Mouse (Mus musculus) midbrain, embryonic 12.5 days (tissue): ENCODE measurements around the gene Cldn10. TPM values are rescaled to one million over a fixed set of nuclear protein-coding genes. Genes with fewer than 3 reads are reported as not detected.
A peak's percentile ranks its signal among the peaks of the same experiment; 100 is the strongest.

Experiments used
- ATAC-seq: fragments of 200-750 bp; cut with Nextera tagmentation; 2 replicates; pipeline ENCODE4 v1.8.0; 2017; ENCODE audit warnings: low read depth, moderate TSS enrichment, moderate library complexity; ENCODE audit not compliant: low FRiP score
- H3K27ac ChIP-seq: fragments of 300-500 bp; sonication (generic); replicated peaks from 2 replicates; pipeline ENCODE4 v1.5.1; 2016; ENCODE audit warnings: mild to moderate bottlenecking
- H3K27me3 ChIP-seq: fragments of 300-500 bp; sonication (generic); 2 replicates; pipeline ENCODE4 v1.6.1; 2016; ENCODE audit warnings: mild to moderate bottlenecking
- H3K36me3 ChIP-seq: fragments of 300-500 bp; sonication (generic); 2 replicates; pipeline ENCODE4 v1.6.1; 2016
- H3K4me1 ChIP-seq: fragments of 300-500 bp; sonication (generic); 2 replicates; pipeline ENCODE4 v1.6.1; 2016
- H3K4me2 ChIP-seq: fragments of 300-500 bp; sonication (generic); replicated peaks from 2 replicates; pipeline ENCODE4 v1.6.1; 2016; ENCODE audit warnings: mild to moderate bottlenecking, moderate library complexity
- H3K4me3 ChIP-seq: fragments of 300-500 bp; sonication (generic); 2 replicates; pipeline ENCODE4 v1.5.1; 2016; ENCODE audit warnings: mild to moderate bottlenecking
- H3K9ac ChIP-seq: fragments of 300-500 bp; sonication (generic); replicated peaks from 2 replicates; pipeline ENCODE4 v1.6.1; 2016; ENCODE audit warnings: mild to moderate bottlenecking, moderate library complexity
- H3K9me3 ChIP-seq: fragments of 300-500 bp; sonication (generic); 2 replicates; pipeline ENCODE4 v1.6.1; 2016; ENCODE audit warnings: mild to moderate bottlenecking
- WGBS: fragments of 180-500 bp; shearing (Covaris S2); methylation state at CpG from one replicate; pipeline ENCODE4 v1.1.7; 2016; 5-methylcytosine and 5-hydroxymethylcytosine counted together
- polyA plus RNA-seq: library from polyadenylated mRNA; unstranded; fragments of >200 nt; fragmentation: Nextera tagmentation; extraction: Ambion mirVana; gene quantifications from 2 replicates; pipeline ENCODE4 v1.2.1, GENCODE M21; 2016

Cldn10 gene
- polyA plus RNA-seq, 1 experiment from 2014 or later = 0.85 TPM

- no peak overlapping the region for H3K27ac ChIP-seq
- no peak overlapping the region for H3K9ac ChIP-seq
- H3K9me3 ChIP-seq = no peaks in the 10 kb centered on the region
- peaks cover 20% of the 10 kb centered on the region for H3K27me3 ChIP-seq
- no peaks in the 10 kb centered on the region for H3K36me3 ChIP-seq
- no peak for ATAC-seq
- no peaks in the 10 kb centered on the region for H3K4me1 ChIP-seq
- 76% methylated on average over 7 of the region's 7 CpGs for WGBS
- no peak overlapping the region for H3K4me2 ChIP-seq
- no peak overlapping the region for H3K4me3 ChIP-seq
Measured at GRCm38 (mm10) chr14:118765951-118766350, 21.8 kb upstream of the Cldn10 start.

- no peak overlapping the region for H3K4me2 ChIP-seq
- no peaks in the 10 kb centered on the region for H3K9me3 ChIP-seq
- H3K27ac ChIP-seq = no peak overlapping the region
- H3K27me3 ChIP-seq = peaks cover 20% of the 10 kb centered on the region
- H3K4me1 ChIP-seq = no peaks in the 10 kb centered on the region
- H3K9ac ChIP-seq = no peak overlapping the region
- ATAC-seq = no peak
- WGBS = 79% methylated on average over 5 of the region's 5 CpGs
- no peaks in the 10 kb centered on the region for H3K36me3 ChIP-seq
- H3K4me3 ChIP-seq = no peak overlapping the region
Measured at GRCm38 (mm10) chr14:118766368-118766767, 21.3 kb upstream of the Cldn10 start.

- Histone ChIP-seq H3K27ac (no peak overlapping the region), H3K9me3 (no peaks in the 10 kb centered on the region), H3K4me1 (no peaks in the 10 kb centered on the region), H3K4me3 (no peak overlapping the region), H3K27me3 (peaks cover 20% of the 10 kb centered on the region), H3K9ac (no peak overlapping the region), H3K36me3 (no peaks in the 10 kb centered on the region), H3K4me2 (no peak overlapping the region)
- ATAC-seq = peak; percentile 74
- WGBS = 37% methylated on average over 14 of the region's 14 CpGs
Measured at GRCm38 (mm10) chr14:118767673-118768353, 19.9 kb upstream of the Cldn10 start.

- H3K27ac ChIP-seq = no peak overlapping the region
- no peaks in the 10 kb centered on the region for H3K9me3 ChIP-seq
- no peak overlapping the region for H3K4me2 ChIP-seq
- no peaks in the 10 kb centered on the region for H3K36me3 ChIP-seq
- no peak; the same call in 1 of the 2 replicates for ATAC-seq
- H3K9ac ChIP-seq = no peak overlapping the region
- WGBS = 57% methylated on average over 17 of the region's 17 CpGs
- peaks cover 20% of the 10 kb centered on the region for H3K27me3 ChIP-seq
- H3K4me1 ChIP-seq = no peaks in the 10 kb centered on the region
- no peak overlapping the region for H3K4me3 ChIP-seq
Measured at GRCm38 (mm10) chr14:118768354-118768713, 19.4 kb upstream of the Cldn10 start.

- Histone ChIP-seq H3K4me2 (no peak overlapping the region), H3K27ac (no peak overlapping the region), H3K9me3 (no peaks in the 10 kb centered on the region), H3K9ac (no peak overlapping the region), H3K4me1 (no peaks in the 10 kb centered on the region), H3K4me3 (no peak overlapping the region), H3K27me3 (peaks cover 13% of the 10 kb centered on the region), H3K36me3 (no peaks in the 10 kb centered on the region)
- no peak for ATAC-seq
- 90% methylated on average over 3 of the region's 3 CpGs for WGBS
Measured at GRCm38 (mm10) chr14:118773668-118774067, 14.0 kb upstream of the Cldn10 start.

GRCm38 (mm10) chr14:118774507-118775428 lies 12.9 kb upstream of the Cldn10 start:
- no peak overlapping the region for H3K9ac ChIP-seq
- no peak overlapping the region for H3K4me2 ChIP-seq
- H3K4me1 ChIP-seq = no peaks in the 10 kb centered on the region
- 82% methylated on average over 12 of the region's 12 CpGs for WGBS
- H3K36me3 ChIP-seq = no peaks in the 10 kb centered on the region
- H3K9me3 ChIP-seq = no peaks in the 10 kb centered on the region
- no peak overlapping the region for H3K27ac ChIP-seq
- ATAC-seq = no peak
- H3K27me3 ChIP-seq = 0 out of 2 replicates have a peak, but pooled peaks cover 3% of the 10 kb centered on the region
- no peak overlapping the region for H3K4me3 ChIP-seq

- Histone ChIP-seq H3K9me3 (no peaks in the 10 kb centered on the region), H3K4me2 (no peak overlapping the region), H3K4me3 (no peak overlapping the region), H3K36me3 (no peaks in the 10 kb centered on the region), H3K27me3 (0 out of 2 replicates have a peak, but pooled peaks cover 3% of the 10 kb centered on the region), H3K27ac (no peak overlapping the region), H3K4me1 (no peaks in the 10 kb centered on the region), H3K9ac (no peak overlapping the region)
- WGBS = 100% methylated on average over 1 of the region's 1 CpGs
- ATAC-seq = 0 out of 2 replicates have a peak, but pooled peaks have one; percentile 23
Measured at GRCm38 (mm10) chr14:118775554-118775953, 12.2 kb upstream of the Cldn10 start.

- Histone ChIP-seq H3K4me1 (no peaks in the 10 kb centered on the region), H3K9me3 (no peaks in the 10 kb centered on the region), H3K27me3 (0 out of 2 replicates have a peak, but pooled peaks cover 3% of the 10 kb centered on the region), H3K36me3 (no peaks in the 10 kb centered on the region), H3K4me3 (no peak overlapping the region), H3K9ac (no peak overlapping the region), H3K4me2 (no peak overlapping the region), H3K27ac (no peak overlapping the region)
- ATAC-seq = 0 out of 2 replicates have a peak, but pooled peaks have one; percentile 41
- 73% methylated on average over 2 of the region's 2 CpGs for WGBS
Measured at GRCm38 (mm10) chr14:118776372-118776771, 11.3 kb upstream of the Cldn10 start.

GRCm38 (mm10) chr14:118777478-118777877 lies 10.2 kb upstream of the Cldn10 start:
- H3K4me2 ChIP-seq = no peak overlapping the region
- H3K27me3 ChIP-seq = 0 out of 2 replicates have a peak, but pooled peaks cover 3% of the 10 kb centered on the region
- no peak overlapping the region for H3K9ac ChIP-seq
- no peak overlapping the region for H3K4me3 ChIP-seq
- H3K9me3 ChIP-seq = no peaks in the 10 kb centered on the region
- WGBS = 92% methylated on average over 4 of the region's 4 CpGs
- ATAC-seq = no peak
- H3K27ac ChIP-seq = no peak overlapping the region
- H3K36me3 ChIP-seq = no peaks in the 10 kb centered on the region
- H3K4me1 ChIP-seq = no peaks in the 10 kb centered on the region

GRCm38 (mm10) chr14:118781601-118782000 lies 6.1 kb upstream of the Cldn10 start:
- Histone ChIP-seq H3K27ac (no peak overlapping the region), H3K9me3 (no peaks in the 10 kb centered on the region), H3K4me2 (no peak overlapping the region), H3K4me3 (no peak overlapping the region), H3K36me3 (no peaks in the 10 kb centered on the region), H3K27me3 (0 out of 2 replicates have a peak, but pooled peaks cover 1% of the 10 kb centered on the region), H3K9ac (no peak overlapping the region), H3K4me1 (0 out of 2 replicates have a peak, but pooled peaks cover 3% of the 10 kb centered on the region)
- ATAC-seq = no peak
- 88% methylated on average over 7 of the region's 7 CpGs for WGBS

GRCm38 (mm10) chr14:118782241-118782640 lies 5.5 kb upstream of the Cldn10 start:
- no peaks in the 10 kb centered on the region for H3K27me3 ChIP-seq
- no peak for ATAC-seq

More at GRCm38 (mm10) chr14:118782241-118782640, 5.5 kb upstream of the Cldn10 start:
- Histone ChIP-seq H3K27ac (no peak overlapping the region), H3K36me3 (no peaks in the 10 kb centered on the region), H3K4me1 (0 out of 2 replicates have a peak, but pooled peaks cover 3% of the 10 kb centered on the region), H3K4me2 (no peak overlapping the region), H3K9me3 (no peaks in the 10 kb centered on the region), H3K4me3 (no peak overlapping the region), H3K9ac (no peak overlapping the region)
- WGBS = 68% methylated on average over 3 of the region's 3 CpGs
